Mouse (Mus musculus): Measurements from ENCODE around the gene F2. TPM values are rescaled to one million over a fixed set of nuclear protein-coding genes. Genes with fewer than 3 reads are reported as not detected.

F2 gene
- polyA plus RNA-seq, 1 experiment = not detected

- peaks cover 95% of the 10 kb centered on the region for H3K36me3 ChIP-seq (replicated peaks; ENCODE audit: low read length)
- no peaks in the 10 kb centered on the region for H3K27me3 ChIP-seq (replicated peaks)
- H3K4me1 ChIP-seq = peaks cover 48% of the 10 kb centered on the region
- no peaks in the 10 kb centered on the region for H3K9me3 ChIP-seq
- TF ChIP-seq FLI1 (IDR thresholded peaks at IDR 0.05; ENCODE audit: low read length) = no peak
- TF ChIP-seq GATA1 (IDR thresholded peaks at IDR 0.05; ENCODE audit: borderline replicate concordance, low read length) = no peak
- H3K4me3 ChIP-seq (replicated peaks) = peak overlapping the region; percentile 69
Measured at GRCm38 (mm10) chr2:91664780-91665179, 28.6 kb upstream of the F2 start.

GRCm38 (mm10) chr2:91660981-91661380, 24.8 kb upstream of the F2 start:
- peaks cover 23% of the 10 kb centered on the region for H3K4me1 ChIP-seq
- no peaks in the 10 kb centered on the region for H3K9me3 ChIP-seq
- no peak overlapping the region for H3K4me3 ChIP-seq (replicated peaks)
- H3K36me3 ChIP-seq (replicated peaks; ENCODE audit: low read length) = peaks cover 95% of the 10 kb centered on the region
- TF ChIP-seq GATA1 (IDR thresholded peaks at IDR 0.05; ENCODE audit: borderline replicate concordance, low read length) = no peak
- TF ChIP-seq FLI1 (IDR thresholded peaks at IDR 0.05; ENCODE audit: low read length) = no peak
- no peaks in the 10 kb centered on the region for H3K27me3 ChIP-seq (replicated peaks)

DNA sequence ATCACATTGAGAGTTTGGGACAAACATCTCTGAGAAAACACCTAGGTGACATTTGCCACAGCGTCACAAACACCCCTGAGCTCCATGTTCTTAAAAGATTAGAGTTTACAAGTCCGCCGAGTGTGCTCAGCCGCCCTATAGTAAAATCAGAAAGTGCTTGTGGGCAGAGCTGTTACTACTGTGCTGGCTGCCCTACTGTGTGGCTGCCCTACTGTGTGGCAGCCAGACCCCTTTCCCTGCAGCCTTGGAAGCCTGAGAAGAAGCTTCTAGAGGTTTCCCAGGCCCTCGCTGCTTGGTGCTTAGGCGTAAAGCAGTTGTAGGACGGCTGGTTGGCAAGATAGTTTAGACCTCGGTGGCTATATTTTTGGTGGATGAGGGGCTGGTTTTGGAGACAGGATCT, 23.4 kb upstream of the F2 start:
- Histone ChIP-seq H3K4me1 (peaks cover 28% of the 10 kb centered on the region), H3K4me3 (replicated peaks) (no peak overlapping the region), H3K36me3 (replicated peaks; ENCODE audit: low read length) (peaks cover 98% of the 10 kb centered on the region), H3K27me3 (replicated peaks) (no peaks in the 10 kb centered on the region), H3K9me3 (no peaks in the 10 kb centered on the region)
- no peak for TF ChIP-seq GATA1 (IDR thresholded peaks at IDR 0.05; ENCODE audit: borderline replicate concordance, low read length)
- TF ChIP-seq FLI1 (IDR thresholded peaks at IDR 0.05; ENCODE audit: low read length) = no peak

DNA sequence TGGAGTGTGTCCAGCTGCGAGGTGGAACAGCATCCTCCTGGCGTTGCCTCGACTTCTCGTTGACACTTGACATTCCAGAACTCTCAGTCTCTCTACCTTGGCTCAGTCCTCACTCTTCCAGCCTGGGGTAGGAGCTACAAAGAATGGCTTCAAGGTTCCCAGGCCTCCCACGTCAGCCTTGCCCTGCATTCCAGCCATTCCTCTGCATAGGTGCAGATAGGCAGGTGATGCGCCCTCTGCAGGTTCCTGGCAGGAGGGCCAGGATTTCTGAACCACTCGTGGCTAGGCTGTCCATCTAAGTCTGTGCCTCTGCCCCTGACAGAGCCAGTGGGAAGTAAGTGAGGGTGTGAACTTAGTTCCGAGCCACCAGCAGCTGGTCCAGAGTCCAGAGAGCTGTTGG, 20.6 kb upstream of the F2 start:
- Histone ChIP-seq H3K36me3 (replicated peaks; ENCODE audit: low read length) (peaks cover 98% of the 10 kb centered on the region), H3K4me1 (peaks cover 44% of the 10 kb centered on the region), H3K27me3 (replicated peaks) (no peaks in the 10 kb centered on the region), H3K4me3 (replicated peaks) (no peak overlapping the region), H3K9me3 (no peaks in the 10 kb centered on the region)
- TF ChIP-seq GATA1 (IDR thresholded peaks at IDR 0.05; ENCODE audit: borderline replicate concordance, low read length) = no peak
- no peak for TF ChIP-seq FLI1 (IDR thresholded peaks at IDR 0.05; ENCODE audit: low read length)

GRCm38 (mm10) chr2:91655827-91656226, 19.6 kb upstream of the F2 start:
- H3K27me3 ChIP-seq (replicated peaks) = no peaks in the 10 kb centered on the region
- H3K4me1 ChIP-seq = peaks cover 47% of the 10 kb centered on the region
- no peak for TF ChIP-seq GATA1 (IDR thresholded peaks at IDR 0.05; ENCODE audit: borderline replicate concordance, low read length)
- TF ChIP-seq FLI1 (IDR thresholded peaks at IDR 0.05; ENCODE audit: low read length) = no peak
- peaks cover 90% of the 10 kb centered on the region for H3K36me3 ChIP-seq (replicated peaks; ENCODE audit: low read length)
- no peak overlapping the region for H3K4me3 ChIP-seq (replicated peaks)
- no peaks in the 10 kb centered on the region for H3K9me3 ChIP-seq

DNA sequence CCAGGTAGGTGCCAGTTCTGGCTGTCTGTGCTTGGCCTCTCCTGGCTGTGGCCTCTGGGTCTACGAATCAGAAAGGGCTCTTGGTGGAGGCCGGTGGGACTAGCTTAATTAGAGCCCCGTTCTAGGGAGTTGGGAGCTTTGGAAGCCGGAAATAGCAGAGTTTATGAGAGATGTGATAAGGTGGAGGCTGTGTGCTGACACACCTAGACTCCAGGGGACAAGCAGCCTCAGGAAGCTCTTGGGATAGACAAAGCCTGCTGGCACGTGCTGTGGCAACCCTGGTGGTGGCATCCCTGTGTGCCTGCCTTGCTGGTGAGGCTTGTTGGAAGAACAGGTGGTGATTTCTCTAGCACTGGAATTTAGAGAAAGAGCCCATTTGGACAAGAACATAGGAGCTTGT, 19.2 kb upstream of the F2 start:
- H3K9me3 ChIP-seq = no peaks in the 10 kb centered on the region
- H3K4me3 ChIP-seq (replicated peaks) = no peak overlapping the region
- no peak for TF ChIP-seq FLI1 (IDR thresholded peaks at IDR 0.05; ENCODE audit: low read length)
- TF ChIP-seq GATA1 (IDR thresholded peaks at IDR 0.05; ENCODE audit: borderline replicate concordance, low read length) = no peak
- H3K27me3 ChIP-seq (replicated peaks) = no peaks in the 10 kb centered on the region
- H3K4me1 ChIP-seq = peaks cover 51% of the 10 kb centered on the region
- H3K36me3 ChIP-seq (replicated peaks; ENCODE audit: low read length) = peaks cover 88% of the 10 kb centered on the region

DNA sequence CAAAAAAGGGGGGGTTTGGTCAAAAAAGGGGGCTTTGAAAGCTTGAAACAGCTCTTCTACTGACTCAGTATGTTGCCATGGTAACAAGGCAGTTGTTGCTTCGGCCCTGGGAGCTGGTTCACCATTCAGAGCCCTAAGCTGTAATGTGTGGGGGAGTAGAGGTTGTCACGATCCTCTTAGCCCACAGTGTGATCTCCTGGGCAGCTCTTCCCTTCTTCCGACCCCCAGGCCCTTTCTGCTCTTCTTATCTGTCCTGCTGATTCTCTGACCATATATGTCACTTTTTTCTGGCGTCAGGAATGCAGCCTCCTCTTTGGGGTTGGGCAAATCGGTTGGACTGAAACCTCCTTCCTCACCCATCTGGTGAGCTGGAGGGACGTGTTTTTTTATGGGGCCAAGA, 16.6 kb upstream of the F2 start:
- Histone ChIP-seq H3K27me3 (replicated peaks) (no peaks in the 10 kb centered on the region), H3K9me3 (no peaks in the 10 kb centered on the region), H3K36me3 (replicated peaks; ENCODE audit: low read length) (peaks cover 65% of the 10 kb centered on the region), H3K4me3 (replicated peaks) (peak overlapping the region; percentile 28), H3K4me1 (peaks cover 65% of the 10 kb centered on the region)
- TF ChIP-seq FLI1 (IDR thresholded peaks at IDR 0.05; ENCODE audit: low read length) = no peak
- TF ChIP-seq GATA1 (IDR thresholded peaks at IDR 0.05; ENCODE audit: borderline replicate concordance, low read length) = no peak

GRCm38 (mm10) chr2:91651458-91652258, 15.4 kb upstream of the F2 start:
- Histone ChIP-seq H3K36me3 (replicated peaks; ENCODE audit: low read length) (peaks cover 65% of the 10 kb centered on the region), H3K4me3 (replicated peaks) (peak overlapping the region; percentile 75), H3K4me1 (peaks cover 69% of the 10 kb centered on the region), H3K9me3 (no peaks in the 10 kb centered on the region), H3K27me3 (replicated peaks) (no peaks in the 10 kb centered on the region)
- TF ChIP-seq GATA1 (IDR thresholded peaks at IDR 0.05; ENCODE audit: borderline replicate concordance, low read length) (no peak), FLI1 (IDR thresholded peaks at IDR 0.05; ENCODE audit: low read length) (no peak)

DNA sequence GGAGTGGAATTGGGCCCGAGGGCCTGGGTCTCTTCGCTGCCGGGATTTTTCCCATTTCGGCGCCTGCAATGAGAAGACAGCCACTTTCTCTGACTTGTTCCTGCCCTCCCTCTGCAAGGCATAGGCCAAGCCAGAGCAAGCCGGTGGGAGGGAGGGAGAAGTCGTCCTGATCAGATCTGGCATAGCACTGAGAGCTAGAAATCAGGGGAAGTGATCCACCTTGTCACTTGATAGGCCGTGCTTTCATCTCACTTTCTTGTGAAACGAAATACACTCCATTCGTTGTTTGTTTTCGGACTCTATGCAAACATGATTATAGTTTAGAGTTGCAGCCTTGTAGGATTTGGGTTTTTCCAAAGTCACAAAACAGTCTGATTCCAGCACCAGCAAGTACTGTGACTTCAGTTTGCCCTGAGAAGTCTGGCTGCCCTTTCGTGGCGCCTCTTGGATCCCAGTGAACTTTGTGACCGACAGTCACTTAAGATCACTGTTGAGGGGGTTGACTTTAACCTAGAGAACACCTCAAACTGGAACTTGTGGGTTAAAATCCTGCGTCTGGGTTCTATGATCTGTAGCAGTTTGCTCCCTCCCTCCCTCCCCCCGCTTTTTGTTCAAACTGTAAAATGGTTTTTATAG, 14.3 kb upstream of the F2 start:
- Histone ChIP-seq H3K4me1 (peaks cover 76% of the 10 kb centered on the region), H3K36me3 (replicated peaks; ENCODE audit: low read length) (peaks cover 65% of the 10 kb centered on the region), H3K9me3 (no peaks in the 10 kb centered on the region), H3K27me3 (replicated peaks) (no peaks in the 10 kb centered on the region), H3K4me3 (replicated peaks) (peak overlapping the region; percentile 99)
- no peak for TF ChIP-seq GATA1 (IDR thresholded peaks at IDR 0.05; ENCODE audit: borderline replicate concordance, low read length)
- no peak for TF ChIP-seq FLI1 (IDR thresholded peaks at IDR 0.05; ENCODE audit: low read length)
